Mouse (Mus musculus): ENCODE results near the gene Mast3.

Gene Mast3

DNA sequence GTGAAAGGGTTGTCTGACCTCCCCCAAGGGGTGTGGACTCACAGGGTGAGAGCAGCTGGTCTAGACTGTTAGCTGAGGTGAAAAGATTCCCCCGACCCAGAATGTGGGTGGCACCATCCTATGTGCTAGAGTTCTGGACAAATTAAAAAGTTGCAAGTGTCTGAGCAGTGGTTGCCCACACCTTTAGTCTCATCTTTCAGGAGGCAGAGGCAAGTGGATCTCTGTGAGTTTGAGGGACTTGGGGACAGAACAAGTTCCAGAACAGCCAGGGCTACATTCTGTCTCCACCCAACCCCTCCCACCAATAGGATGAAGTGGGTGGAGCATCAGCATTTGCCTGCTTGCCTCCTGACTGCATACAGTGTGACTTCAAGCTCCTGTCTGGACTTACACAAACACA lies 42.7 kb downstream of the Mast3 start:
- ATAC-seq (ENCODE audit: low TSS enrichment), result no peak

- ATAC-seq (ENCODE audit: low TSS enrichment), result peak; percentile 82
These were observed 44.0 kb downstream of the Mast3 start, which contains the start of gene Mpv17l2 for GRCm38 (mm10) chr8:70760775-70761406. Mpv17l2 (minus strand) TSS chr8:70760946.

DNA sequence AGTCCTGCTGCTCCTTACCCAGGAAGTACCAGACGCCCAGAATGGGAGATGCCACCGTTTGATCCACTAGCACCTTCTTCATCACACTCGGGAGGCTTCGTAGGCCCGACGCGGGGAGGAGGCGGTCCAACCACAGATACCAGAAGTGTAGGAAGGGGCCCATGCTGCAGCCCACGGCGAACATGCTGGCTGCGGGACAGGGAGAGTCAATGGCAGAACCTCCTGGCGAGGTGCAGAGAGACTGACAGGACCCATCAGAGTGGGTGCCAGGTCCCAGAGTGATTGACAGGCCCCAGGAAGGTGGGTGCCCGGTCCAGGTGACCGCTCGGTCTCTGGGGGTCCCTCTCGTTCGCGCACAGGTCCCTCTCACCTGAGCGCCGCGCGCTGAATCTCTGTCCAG lies 44.5 kb downstream of the Mast3 start:
- peak; percentile 2; the same call in 1 of the 2 replicates for ATAC-seq (ENCODE audit: low TSS enrichment)

GRCm38 (mm10) chr8:70758616-70759561 lies 46.0 kb downstream of the Mast3 start:
- ATAC-seq (ENCODE audit: low TSS enrichment), result no peak

DNA sequence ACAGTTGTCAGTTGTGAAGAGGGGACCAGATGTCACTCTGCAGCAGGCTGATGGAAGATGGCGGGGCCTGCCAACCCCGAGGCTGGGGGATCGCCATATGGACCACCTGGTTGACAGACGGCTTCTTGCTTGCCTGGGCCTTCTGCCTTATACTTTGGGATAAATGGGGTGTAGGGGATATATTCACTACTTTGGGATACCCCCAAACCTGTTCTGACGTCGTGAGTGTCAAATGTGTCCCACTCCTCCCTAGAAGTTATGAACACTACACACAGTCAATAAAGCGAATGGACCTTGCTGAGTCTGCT lies 46.6 kb downstream of the Mast3 start:
- ATAC-seq (ENCODE audit: low TSS enrichment), result no peak

DNA sequence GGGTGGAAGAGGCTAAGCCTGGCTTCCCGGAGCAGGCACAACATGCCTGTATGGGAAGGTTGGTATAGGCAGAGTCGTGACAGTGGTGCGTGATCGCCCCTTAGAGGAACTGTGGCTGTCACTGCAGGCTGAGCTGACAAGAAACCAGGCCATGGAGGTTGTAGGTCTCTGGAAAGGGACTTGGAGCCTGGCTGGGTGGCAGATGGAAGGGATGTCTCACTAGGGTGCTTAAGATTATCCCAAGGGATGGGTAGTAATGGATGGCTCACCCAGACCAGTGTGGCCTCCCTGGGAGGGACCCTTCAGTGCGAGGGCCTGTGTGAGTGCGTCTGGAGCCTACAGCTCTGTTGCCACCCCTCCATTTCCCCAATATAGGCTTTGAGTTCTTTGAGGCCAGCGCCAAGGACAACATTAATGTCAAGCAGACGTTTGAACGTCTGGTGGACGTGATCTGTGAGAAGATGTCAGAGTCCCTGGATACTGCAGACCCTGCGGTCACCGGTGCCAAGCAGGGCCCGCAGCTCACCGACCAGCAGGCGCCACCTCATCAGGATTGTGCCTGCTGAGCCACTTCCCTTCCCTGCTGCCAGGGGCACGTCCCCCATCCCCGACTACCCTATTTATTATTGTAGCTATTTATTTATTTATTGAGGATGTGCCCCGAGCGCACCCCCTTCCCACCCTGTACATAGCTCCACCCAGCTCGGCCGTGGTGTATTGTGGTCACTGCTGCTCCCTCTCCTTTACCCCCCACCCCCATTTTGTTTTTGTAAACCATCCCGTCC lies 47.1 kb downstream of the Mast3 start:
- ATAC-seq (ENCODE audit: low TSS enrichment), result no peak

GRCm38 (mm10) chr8:70756476-70757040 lies 48.3 kb downstream of the Mast3 start:
- no peak for ATAC-seq (ENCODE audit: low TSS enrichment)

DNA sequence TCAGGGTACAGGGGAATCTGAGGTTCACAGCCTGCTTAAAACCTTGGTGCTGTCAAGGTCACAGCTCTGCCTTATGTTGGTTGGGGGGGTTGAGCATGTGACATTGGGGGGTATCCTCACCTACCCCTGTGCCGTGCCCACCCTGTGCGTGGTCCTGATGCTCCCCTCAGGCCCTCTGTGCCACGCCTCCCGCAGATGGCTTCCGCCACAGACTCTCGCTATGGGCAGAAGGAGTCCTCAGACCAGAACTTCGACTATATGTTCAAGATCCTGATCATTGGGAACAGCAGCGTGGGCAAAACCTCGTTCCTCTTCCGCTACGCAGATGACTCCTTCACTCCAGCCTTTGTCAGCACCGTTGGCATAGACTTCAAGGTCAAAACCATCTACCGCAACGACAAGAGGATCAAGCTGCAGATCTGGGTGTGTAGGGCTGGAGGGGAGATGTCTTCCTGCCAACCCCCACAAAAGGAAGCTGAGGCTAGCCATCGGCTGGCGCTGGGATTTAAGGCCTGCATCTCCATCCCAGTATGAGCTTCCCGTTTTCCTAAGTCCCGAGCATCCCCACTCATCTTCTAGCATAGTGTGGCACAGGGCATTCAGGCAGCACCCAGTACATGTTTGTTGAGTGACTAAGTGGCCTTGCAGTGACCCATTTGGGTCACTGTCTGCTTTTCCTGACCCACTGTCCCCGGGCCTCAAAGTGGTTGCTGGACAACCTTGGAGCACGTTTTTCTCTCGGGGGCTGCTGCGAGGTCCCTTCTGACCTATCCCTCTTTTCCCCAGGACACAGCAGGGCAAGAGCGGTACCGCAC lies 49.0 kb downstream of the Mast3 start:
- ATAC-seq (ENCODE audit: low TSS enrichment), result no peak

- peak; percentile 26 for ATAC-seq (ENCODE audit: low TSS enrichment)
These were observed 49.8 kb downstream of the Mast3 start for GRCm38 (mm10) chr8:70754871-70755660.

- peak; percentile 80 for ATAC-seq (ENCODE audit: low TSS enrichment)
These were observed 50.6 kb downstream of the Mast3 start, which contains the start of gene Rab3a for GRCm38 (mm10) chr8:70754043-70754870. Rab3a (plus strand) TSS chr8:70754679.

GRCm38 (mm10) chr8:70753151-70753550 lies 51.7 kb downstream of the Mast3 start:
- peak; percentile 32 for ATAC-seq (ENCODE audit: low TSS enrichment)

DNA sequence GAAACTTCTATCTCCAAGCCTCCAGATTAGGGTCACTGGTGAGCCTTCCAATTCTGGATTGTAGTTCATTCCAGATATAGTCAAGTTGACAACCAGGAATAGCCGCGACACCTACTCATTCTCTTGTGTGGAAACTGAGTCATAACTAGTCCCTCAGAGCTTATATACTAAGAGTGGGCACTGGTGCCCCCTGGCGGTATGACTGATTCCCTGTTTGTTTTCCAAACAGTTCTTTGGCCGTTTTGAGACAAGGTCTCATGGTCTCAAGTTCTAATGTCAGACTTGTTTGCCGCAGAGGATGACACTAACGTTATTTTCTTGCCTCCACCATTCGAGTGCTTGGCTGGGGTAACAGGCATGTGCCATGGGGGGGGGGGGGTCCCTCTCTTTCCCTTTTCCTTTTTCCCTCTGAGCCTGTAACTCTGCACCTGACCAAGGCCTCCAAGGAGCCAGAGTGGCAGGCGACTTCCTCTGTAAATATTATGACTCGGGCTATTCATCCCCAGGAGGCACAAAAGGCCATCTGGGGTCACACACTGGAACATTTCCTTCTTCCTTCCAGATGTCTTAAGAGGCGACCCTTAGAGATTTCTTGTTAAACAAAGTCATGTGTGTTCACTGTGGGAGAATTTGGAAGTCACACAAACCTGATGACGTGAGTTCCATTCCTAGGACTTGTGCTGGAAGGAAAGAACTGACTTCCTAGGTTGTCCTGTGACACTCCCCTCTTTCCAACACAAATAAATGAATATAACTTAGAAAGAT lies 52.7 kb downstream of the Mast3 start:
- ATAC-seq (ENCODE audit: low TSS enrichment), result no peak

DNA sequence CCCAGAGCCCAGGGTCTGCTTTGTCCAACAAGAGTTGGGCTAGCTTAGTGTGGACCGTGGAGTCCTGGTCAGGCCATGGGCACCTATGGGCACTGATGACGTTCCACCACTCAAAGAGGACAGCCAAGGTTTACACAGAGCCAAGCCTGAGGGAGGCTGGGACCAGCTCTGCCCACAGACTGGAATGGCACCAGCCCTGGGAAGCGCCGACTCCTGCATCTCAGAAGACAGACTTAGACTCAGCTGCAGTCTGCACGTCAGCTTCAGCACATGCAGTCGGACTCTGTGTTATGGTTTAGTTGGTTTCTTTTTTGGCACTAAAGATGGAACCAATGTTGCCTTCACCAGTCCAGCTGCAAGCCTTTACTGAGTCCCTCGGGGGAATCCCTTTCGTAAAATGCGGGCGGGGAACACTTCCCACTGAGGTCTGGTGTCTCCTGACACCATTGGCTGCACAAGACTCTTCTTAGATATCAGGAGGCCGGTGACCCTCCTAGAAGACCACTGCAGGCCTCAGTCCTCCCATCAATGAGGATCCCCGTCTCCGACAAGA lies 54.6 kb downstream of the Mast3 start:
- peak; percentile 11; the same call in 1 of the 2 replicates for ATAC-seq (ENCODE audit: low TSS enrichment)

GRCm38 (mm10) chr8:70749097-70749674 lies 55.7 kb downstream of the Mast3 start:
- no peak for ATAC-seq (ENCODE audit: low TSS enrichment)

DNA sequence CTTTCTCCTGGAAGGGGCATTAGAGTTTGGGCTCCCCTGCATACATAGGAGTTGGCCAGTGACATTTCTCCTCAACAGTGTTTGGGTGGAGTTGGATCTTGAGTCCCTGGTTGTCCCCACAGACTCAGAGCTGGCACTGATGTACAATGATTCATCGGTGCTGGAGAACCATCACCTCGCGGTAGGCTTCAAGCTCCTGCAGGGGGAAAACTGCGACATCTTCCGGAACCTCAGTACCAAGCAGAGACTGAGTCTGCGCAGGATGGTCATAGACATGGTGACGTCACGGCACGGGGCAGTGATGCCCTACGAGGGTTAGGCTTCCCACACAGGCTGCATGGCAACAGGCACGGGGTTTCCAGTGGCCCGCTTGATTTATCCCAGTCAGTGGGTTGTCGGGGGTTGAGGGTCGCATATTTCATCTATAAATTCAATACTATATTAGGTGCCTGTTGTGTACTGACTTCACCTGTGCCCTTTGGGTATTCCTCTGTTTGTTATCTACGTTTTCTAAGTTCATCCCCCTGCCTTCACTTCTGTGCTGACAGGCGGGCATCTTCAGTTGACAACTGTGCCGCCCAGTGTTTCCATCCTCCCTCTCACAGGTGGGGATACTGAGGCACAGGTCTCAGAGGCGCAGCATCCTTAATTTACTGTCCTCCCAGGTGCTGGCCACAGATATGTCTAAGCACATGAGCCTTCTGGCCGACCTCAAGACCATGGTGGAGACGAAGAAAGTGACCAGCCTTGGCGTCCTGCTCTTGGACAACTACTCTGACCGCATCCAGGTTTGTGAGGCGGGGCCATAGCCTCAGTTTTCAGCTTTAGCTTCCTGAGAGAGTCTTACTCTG lies 56.4 kb downstream of the Mast3 start:
- no peak for ATAC-seq (ENCODE audit: low TSS enrichment)

DNA sequence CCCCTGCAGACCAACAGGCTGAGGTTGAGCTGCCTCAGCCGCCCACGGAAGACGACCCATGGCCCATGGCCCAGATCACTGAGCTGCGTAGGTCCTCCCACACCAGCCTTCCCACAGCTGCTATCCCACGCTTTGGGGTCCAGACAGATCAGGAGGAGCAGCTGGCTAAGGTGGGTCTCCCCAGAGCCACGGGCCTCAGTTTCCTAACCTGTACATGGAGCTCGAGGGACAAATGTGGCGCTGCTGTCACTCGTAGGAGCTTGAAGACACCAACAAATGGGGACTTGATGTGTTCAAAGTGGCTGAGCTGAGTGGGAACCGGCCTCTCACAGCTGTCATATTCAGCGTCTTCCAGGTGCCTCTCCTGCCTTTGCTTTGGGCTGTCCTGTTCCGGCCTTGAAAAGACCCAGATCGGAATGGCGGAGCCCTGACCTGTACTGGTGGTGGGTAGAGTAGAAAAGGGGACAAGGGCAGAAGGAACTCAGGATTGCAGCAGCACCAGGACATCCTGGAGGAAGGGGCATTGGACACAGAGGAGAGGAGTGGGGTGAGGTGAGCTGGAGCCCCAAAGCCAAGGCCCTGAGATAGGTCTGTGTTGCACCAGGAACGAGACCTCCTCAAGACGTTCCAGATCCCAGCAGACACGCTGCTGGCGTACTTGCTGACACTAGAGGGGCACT lies 57.5 kb downstream of the Mast3 start:
- no peak for ATAC-seq (ENCODE audit: low TSS enrichment)
